Mouse (Mus musculus) c-Kit-positive CD71-positive TER-119-positive erythroid progenitor cells, embryonic 14.5 days (primary cell): ENCODE results near the gene Sebox.
A peak's percentile ranks its signal among the peaks of the same experiment; 100 is the strongest.

Source experiments
- DNase-seq: peaks from one replicate; pipeline ENCODE4 v3.0.0-alpha.2; 2013; ENCODE audit warnings: low spot score

The Sebox gene

DNA sequence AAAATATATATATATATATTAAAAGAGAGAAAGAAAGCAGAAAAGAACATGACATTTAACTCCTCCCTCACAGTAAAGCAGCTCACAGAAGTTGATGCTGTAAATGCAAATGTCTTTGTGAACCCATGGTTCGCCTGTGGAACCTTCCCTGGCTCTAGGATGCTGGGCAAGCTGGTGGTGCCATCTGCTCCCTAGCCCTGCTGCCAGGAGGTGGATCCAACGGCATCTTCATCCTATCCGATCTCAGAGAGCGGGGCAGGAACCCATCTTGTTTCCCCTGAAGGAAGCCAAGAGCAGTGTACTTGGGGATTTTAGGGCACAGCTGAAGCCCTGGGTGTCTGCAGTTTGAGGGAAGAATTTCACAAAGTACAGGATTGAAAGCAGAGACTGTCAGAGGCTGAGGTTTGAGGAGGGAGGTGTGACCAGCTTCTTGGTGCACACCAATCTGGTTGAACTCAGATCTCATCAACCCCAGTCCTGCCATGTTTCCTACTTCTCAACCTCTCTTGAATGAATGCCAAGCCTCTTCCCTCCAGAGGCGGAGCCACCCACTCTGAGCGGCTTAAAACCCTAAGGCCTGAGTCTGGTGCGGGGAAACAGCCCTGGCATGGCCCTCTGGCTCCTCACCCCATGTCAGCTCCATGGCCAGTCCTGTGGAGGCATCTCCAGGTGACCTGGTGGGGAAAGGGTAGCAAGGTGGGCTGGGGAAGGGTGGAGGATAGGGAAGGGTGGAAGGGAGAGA is at the start of gene Sebox:
Gene Sebox, plus strand, starts transcription at position 539 of the 742 bp plus-strand sequence.
- no peak for DNase-seq

DNA sequence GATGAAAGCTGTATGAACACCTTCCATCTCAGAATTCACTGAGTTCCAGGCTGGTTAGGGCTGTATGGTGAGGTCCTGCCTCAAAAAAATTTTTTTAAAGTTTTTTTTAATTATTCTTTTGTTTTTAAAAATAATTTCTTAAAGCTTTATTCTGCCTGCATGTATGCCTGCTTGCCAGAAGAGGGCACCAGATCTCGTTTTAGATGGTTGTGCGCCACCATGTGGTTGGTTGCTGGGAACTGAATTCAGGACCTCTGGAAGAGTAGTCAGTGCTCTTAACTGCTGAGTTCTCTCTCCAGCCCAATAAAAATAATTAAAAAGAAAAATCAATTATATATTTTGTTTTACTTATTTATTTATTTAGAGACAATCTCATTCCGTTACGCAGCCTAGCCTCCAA is 49.6 kb upstream of the Sebox start:
- DNase-seq, result peak; percentile 53

- DNase-seq, result no peak
Observed at GRCm38 (mm10) chr11:78454276-78454675, 49.0 kb upstream of the Sebox start.

DNA sequence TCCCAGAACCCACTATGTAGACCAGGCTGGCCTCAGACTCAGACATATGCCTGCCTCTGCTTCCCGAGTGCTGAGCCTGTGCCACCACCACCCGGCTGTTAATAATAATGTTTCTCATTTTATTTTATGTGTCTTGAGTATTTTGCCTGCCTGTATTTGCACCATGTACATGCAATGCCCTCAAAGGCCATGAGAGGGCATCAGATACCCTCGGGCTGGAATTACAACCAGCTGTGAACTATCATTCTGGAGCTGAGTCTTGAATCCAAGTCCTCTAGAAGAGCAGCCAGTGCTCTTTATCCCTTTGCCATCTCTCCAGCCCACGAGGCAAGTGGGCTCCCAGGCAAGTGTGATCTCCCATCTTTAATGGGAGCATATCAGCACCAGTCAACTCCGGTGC is 47.9 kb upstream of the Sebox start:
- peak; percentile 28 for DNase-seq

DNA sequence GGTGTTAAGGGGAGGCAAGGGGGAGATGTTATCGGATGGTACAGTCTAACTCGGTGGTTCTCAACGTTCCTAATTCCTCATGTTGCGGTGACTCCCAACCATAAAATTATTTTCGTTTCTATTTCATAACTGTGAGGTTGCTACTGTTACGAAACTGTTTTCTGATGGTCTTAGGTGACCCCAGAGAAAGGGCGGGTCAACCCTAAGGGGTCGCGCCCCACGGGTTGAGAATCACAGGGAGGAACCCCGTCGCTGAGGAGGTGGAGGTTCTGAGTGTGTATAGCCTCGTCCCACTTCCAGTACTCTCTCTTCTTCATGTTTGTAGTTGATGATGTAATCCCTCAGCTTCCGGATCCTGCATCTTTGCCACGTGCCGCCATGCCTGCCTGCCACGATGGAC is 44.5 kb upstream of the Sebox start:
- no peak for DNase-seq

GRCm38 (mm10) chr11:78461894-78462293 is 41.4 kb upstream of the Sebox start:
- no peak for DNase-seq

DNA sequence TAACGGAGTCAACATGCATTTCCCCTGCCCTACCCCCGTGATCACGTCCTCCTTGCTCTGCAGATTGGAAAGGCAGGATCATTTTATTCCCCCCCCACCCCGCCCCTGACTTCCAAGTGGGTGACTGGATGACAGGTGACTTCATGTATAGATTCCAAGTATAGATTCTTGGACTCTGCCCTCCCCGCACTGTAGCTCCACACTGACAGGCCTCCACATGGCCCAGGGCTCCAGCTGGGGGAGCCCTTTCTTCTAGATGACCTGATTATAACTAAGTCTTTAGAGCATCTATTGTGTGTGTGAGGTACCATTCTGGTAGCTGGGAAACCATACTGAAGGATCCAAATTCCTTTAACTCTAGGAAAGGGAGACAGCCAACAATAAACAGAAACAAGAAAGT is 40.6 kb upstream of the Sebox start:
- no peak for DNase-seq

DNA sequence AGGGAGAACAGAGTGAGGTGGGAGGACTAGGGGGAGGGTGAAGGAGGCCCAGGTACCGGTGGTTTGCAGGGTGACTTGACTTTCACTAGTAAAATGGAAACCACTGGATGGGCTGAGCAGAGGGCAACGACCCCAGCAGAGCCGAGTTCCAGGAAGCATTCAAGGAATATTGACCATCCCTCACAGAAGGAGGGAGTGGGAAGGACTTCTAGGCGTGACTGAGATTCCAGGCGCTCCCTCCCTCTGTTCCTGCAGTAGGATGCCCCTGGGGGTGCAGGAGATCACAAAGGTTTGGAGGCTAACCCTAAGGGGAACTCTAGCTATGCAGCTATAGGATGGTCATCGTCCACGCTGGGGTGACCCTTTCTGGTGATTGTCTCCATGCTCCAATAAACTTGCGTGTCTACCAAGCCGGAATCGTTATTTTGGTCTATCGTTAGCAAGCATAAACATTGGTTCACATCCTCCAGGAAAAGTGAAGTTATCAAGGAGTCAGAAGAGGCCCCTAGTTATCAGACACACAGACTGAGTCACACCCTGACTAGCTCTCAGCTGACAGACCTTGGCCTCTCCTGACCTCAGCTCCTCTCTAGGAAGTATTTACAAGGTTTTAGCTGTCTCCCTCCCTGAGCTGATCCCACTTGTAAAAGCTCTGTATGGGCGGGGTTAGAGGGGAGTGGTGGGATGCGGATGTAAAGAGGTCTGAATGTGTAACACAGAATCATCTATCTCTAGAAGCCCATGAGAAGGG is 39.8 kb upstream of the Sebox start:
- DNase-seq, result peak; percentile 56

DNA sequence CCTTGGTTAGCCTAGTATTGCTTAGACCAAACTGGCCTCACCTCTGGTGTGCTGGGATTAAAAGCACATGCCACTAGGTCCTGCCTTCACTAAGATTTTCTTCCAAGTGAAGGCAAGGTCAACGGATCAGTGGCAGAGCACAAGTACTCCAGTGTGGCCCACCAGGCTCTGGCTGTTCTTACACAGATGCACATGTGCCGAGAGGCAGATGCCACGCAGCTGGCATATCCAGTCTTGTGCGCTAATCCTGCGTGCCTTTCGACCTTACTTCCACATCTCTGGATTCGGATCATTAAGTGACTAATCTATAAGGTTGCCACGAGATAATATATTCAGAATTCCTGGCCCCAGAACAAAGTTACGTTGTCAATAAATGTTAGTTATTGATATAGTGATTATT is 38.1 kb upstream of the Sebox start:
- DNase-seq, result no peak

- DNase-seq, result peak; percentile 48
Observed at GRCm38 (mm10) chr11:78465568-78466180, 37.6 kb upstream of the Sebox start, which contains the start of gene Slc46a1. Gene Slc46a1 (plus strand): TSS chr11:78465697.

DNA sequence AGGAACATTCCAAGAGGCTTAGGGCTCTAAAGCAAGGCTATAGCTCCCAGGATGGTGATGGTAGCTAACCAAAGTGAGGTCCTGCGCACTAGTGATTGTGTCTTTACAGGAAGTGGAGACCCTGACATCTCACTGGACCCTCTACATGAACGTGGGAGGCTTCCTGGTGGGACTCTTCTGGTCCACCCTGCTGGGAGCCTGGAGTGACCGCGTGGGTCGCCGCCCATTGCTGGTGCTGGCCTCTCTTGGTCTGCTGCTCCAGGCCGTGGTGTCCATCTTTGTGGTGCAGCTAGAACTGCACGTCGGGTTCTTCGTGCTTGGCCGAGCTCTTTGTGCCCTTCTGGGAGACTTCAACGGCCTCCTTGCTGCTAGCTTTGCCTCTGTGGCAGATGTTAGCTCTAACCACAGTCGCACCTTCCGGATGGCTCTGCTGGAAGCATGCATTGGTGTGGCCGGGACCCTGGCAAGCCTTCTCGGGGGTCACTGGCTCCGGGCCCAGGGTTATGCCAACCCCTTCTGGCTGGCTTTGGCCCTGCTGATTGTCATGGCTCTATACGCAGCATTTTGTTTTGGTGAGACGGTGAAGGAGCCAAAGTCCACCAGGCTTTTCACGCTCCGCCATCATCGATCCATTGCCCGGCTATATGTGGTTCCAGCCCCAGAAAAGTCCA is 36.9 kb upstream of the Sebox start:
- DNase-seq, result no peak

DNA sequence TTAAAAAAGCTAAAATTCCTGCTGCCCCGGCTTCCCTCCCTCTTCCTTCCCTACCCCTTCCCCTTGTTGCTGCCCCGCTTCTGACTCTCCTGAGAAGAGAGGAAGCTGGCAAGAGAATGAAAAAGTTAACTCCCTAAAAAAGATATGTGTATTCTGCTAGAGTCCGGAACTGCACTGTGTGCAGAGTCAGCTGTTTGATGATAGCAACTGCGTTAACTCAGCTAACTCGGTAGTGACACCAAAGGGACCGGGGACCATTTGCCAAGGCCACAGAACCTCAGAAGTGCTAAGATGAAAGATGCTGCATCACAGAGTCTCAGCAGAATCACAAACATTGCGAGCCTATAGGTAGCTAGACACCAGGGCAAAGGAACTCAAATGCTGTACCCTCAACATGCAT is 35.7 kb upstream of the Sebox start:
- DNase-seq, result no peak

- no peak for DNase-seq
Observed at GRCm38 (mm10) chr11:78467932-78468331, 35.3 kb upstream of the Sebox start.

DNA sequence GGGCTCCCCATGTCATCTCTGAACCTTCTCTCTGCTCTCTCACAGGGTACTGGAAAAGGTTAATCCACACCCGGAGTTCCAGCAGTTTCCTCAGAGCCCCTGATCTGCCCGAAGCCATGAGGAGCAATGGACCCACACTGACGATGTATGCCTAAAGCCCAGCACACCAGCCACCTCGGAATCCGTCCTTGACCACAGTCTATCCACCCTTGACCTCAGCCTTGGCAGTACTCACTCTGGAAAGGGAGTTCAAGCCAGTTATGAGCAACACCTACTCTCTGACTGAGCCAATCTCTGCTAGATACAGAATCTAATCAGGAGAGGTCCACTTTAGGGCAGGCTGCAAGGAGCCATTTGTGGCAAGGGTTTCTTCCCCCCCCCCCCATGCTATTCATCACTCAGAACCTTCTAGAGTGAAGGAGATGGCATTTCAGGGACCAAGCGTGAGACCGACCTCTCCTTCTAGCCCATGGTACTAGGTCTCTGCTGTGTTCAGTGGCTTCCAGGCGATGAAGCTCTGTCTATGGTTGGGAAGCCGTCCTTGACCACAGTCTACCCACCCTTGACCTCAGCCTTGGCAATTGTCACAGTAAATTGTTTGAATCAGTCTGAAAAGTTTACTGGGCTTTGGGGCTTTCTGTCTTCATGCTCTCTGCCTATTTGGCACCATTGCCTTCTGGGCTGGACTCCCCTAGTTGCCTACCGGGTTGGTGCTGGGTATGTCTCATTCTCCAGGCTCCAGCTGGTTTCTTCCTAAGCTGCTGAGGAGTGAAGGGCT is 31.7 kb upstream of the Sebox start:
- DNase-seq, result no peak

DNA sequence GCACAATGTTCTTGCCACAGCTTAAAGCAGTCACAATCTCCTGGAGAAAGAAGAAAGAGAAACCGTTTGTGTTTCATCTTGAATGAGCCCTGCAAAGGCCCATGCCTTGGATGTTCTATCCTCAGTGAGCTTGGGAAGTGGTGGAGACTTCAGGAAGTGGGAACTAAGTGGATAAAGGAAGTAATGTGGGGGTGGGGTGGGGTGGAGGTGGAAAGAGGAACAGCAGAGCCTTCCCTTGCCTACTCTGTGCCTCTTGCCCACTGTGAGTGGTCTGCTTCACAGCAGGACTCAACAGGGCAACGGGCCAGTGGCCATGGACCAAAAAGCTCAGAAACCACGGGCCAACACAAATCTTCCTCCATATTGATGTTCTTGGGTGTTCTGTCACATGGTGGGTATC is 28.0 kb upstream of the Sebox start:
- no peak for DNase-seq

DNA sequence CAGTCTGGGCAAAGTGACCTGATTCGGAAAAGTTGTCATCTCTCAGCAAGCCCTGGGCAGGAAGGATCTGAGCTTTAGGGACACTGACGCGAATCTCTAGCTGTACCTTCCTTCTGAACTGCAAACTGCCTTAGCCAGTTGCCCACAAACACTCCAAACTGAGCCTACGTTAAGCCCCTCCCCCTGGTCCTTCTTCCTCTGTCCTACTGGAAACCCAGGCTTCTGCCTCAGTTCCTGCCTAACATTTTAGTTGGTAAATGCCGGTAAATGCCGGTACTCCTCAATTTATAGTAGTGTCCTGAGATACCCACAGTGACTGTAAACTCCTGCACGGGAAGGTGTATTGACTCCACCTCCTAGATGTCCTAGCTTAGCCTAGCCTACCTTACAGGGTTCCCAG is 19.6 kb upstream of the Sebox start:
- DNase-seq, result no peak

DNA sequence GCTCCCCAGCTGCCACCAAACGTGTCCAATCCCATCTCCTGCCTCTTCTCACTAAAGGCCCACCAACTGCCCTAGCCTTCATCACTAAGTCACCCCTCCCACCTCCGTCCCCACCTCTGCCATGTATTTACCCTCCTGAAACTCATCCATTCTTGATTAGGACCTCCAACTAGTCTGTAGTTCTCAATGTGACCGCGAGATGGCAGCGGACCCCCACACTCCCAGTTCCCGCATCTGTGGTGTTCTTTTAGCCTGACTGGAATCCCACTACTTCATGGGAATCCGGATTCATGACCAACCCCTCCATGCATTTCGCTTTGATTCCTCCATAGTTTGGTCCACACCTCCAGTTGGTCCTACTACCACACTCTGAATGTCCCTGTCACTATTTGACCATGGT is 15.1 kb upstream of the Sebox start:
- DNase-seq, result no peak

GRCm38 (mm10) chr11:78490781-78491241 is 12.4 kb upstream of the Sebox start:
- DNase-seq, result no peak

DNA sequence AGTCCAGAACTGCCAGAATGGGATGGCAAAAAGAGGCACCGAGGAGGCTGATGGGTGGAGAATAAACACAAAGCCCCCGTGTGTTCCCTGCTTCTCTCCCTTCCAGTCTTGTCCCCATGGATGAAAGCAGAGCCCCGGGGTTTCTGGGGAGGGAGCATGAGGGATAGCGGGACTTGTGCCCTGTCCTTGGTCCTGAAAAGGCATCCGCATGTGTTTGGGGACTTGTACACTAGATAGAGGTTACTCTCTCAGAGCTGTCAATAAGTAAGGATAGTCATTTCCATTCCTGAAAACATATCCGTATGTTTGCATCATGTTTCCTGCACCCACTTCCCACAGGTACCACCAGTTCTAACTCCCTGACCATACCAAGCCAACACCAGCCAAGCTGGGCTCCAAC is 7.3 kb upstream of the Sebox start:
- DNase-seq, result peak; percentile 45

DNA sequence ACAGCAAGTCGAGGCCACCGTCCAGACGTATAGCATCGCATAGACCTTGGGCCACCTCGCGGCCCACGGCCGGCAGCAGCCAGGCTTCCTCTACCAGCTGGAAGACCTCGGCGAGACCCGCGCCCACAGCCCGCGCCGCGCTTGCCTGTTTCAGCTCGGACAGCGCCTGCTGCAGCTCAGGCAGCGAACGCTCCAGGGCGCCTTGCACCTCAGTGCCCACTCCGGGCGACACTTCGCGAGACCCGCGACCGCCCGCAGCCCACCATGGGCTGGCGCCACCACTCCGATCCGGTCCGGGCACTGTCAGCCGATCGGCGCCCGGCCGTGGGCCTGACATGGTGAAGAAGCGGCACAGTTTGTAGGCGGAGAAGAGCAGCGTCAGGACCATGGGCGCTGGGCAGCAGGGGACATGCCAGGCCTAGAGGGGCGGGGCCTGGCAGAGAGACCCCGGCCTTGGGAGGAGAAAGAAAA is 6.1 kb upstream of the Sebox start:
- DNase-seq, result no peak
